Mouse (Mus musculus) G1E (cell line): ENCODE results near the gene Card10.

Source experiments
- CTCF ChIP-seq: IDR thresholded peaks from 2 replicates; pipeline ENCODE4 v1.5.1; 2012; ENCODE audit warnings: low read depth, low read length, inconsistent platforms, mixed read lengths
- GATA1 ChIP-seq: IDR thresholded peaks from 2 replicates; pipeline ENCODE4 v1.6.1; 2012; ENCODE audit warnings: borderline replicate concordance, low read length, inconsistent platforms, mixed read lengths
- TAL1 ChIP-seq: conservative IDR thresholded peaks from 2 replicates; pipeline ENCODE4 v1.6.1; 2012; ENCODE audit warnings: low read depth, low read length, inconsistent platforms, mixed read lengths

GRCm38 (mm10) chr15:78797060-78797329, 5.8 kb downstream of the Card10 start:
- no peak for TF ChIP-seq TAL1
- no peak for TF ChIP-seq CTCF
- TF ChIP-seq GATA1, result no peak
